Mouse (Mus musculus): ENCODE data around the gene Rsrc2.
"Not testable (repeated sequence)": the region's sequence is repeated elsewhere in the genome, so short reads cannot be mapped to it uniquely, and the experiment has no call there.

The Rsrc2 gene

DNA sequence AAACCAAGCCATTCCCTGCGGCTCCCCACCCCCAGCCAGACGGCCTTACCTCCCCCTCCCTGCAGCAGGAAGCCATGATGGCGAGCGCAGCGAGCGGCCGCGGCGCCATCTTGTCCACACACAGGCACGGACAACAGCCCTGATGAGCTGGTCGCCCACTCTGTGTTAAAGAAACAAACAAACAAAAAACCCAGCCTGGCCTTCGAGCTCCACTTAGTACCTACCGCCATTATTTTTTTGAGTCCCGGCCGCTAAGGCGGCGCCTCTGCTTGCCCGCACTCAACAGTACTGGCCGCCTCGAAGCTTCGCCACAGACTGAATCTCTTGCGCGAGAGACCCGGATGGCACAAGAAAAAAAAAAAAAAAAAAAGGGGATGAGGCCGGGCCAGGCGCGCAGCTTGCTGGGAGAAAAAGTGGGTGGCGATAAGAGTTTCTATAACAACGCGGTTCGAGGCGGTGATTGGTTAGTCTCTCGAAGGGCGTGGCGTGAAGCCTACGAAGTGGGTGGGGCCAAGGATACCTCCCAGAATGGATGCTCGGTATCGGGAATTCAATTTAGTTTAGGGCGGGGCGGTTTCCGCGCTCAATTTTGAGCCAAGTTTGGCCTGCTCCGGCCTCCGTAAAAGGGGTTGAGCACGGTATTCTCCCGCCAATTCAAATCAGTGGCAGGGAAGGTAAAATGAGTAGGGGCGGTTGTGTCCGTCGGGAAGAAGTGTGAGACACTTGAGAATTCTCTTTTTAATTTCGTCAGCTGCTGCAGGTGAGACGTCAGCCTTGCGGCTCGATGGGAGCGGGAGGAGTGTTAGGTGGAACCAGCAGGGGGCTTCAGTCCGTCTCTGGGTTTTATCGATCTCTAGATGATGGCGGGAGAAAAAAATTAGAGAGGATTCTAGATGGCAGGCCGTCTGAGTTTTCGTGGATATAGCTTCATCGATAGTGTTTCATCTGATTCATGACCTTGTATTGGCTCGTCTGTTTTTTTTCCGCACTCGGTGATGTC lies at the start of gene Rsrc2, which contains the start of gene Kntc1:
Rsrc2 (minus strand) TSS at position 350 of the 1,000 bp plus-strand sequence.
Kntc1 (plus strand) TSS at position 652 of the 1,000 bp plus-strand sequence.
- peak; percentile 99 for DNase-seq

DNA sequence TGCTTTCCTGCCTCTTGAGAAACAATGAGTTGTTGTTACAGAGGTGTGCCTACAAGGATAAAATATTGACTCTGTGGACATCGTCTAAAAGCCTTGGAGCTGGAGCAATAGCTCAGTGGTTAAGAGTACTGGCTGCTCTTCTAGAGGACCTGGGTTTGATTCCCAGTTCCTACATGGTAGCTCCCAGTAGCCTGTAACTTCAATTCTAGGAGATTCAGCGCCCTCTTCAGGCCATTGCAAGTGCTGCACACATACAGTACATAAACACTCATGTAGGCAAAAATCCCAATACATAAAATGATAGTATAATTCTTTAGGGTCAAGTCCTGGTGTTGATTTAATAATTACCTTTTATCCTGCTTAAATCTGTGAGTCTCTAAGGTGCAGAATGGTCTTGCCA lies 43.9 kb upstream of the Rsrc2 start:
- no peak for DNase-seq

DNA sequence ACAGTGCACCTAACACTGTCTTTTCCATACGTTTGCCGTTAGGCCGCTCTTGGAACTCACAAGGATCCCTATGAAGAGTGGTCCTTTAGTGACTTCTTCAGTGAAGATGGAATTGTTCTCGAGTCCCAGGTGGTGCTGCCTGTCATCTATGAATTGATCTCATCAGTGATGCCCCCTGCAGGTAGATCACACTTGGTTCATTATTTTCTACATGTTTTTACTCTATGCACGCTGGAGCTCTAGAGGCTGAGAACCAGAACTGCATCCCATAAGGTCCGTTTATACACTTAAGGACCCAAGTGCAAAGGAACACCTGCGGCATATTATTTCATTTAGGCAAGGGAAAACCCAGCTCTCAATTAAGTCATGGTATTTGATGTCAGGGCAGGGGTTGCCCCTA lies 39.8 kb upstream of the Rsrc2 start:
- no peak for DNase-seq

DNA sequence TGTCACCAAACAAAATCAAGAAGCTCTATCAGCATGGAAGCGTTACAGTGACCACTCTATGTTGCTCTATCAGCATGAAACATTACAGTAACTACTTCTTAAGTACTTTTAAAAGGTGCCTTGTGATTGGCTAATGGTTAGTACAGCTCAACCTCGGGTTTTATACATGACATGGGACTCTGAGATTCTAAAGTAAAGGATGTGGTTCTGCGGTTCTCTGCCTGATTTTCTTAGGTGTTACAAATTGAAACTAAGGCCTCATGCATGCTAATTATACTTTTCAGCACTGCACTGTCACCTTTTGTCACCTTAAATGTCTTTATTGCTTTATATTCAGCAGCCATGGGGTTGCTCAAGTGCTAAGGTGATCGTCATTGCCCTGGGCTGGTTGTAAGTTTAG lies 32.6 kb upstream of the Rsrc2 start:
- no peak for DNase-seq

DNA sequence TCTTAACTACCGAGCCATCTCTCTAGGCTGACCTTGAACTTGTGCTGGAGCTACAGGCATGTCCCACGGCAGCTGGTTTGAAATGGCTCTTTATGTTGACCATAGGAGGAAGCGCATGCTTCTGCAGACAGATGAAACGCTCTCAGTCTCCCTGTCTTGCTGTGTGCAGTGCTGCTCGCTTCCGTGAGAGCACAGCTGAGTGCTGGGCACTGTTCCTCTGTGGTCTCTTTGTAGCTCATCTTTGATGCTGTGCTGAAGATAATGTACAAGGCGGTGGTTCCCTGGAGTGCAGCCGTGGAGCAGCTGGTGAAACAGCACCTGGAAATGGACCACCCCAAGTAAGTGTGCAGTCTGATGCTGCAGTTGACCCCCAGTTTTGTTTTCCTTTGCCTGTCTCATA lies 31.5 kb upstream of the Rsrc2 start:
- DNase-seq, result no peak

DNA sequence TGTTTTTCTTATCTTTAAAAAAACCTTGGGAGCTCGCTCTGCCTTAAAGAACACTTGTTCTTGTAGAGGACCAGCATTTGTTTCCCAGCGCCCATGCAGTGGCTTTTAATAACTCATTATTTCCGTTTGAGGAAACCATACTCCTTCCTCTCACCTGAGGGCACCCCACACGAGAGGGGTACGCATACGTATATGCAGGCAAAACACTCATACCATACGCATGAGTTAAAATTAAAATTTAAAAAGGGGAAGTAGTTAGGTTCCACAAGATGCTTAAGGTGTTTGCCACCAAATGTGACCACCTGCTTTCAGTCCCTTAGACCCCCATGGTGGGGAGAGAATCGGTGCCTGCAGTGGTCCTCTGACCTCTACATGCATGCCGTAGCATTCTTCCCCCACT lies 24.2 kb upstream of the Rsrc2 start:
- no peak for DNase-seq

DNA sequence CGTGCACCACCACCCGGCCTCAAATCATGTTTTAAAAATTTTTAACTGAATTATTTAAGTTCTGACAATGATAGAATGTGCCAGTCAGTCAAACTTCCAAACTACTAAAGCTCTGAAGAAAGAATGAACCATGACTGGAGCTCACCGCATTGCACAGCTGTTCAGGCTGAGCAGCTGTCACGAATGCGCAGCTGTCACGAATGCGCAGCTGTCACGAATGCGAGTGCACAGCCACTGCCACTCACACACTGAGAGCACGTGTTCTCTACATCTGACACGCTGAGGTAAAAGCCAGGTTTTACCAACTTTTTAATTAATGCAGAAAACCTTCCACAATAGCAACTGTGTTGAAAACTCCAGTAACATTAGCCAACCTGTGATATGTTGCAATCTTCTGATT lies 17.2 kb upstream of the Rsrc2 start:
- not testable (repeated sequence) for DNase-seq

DNA sequence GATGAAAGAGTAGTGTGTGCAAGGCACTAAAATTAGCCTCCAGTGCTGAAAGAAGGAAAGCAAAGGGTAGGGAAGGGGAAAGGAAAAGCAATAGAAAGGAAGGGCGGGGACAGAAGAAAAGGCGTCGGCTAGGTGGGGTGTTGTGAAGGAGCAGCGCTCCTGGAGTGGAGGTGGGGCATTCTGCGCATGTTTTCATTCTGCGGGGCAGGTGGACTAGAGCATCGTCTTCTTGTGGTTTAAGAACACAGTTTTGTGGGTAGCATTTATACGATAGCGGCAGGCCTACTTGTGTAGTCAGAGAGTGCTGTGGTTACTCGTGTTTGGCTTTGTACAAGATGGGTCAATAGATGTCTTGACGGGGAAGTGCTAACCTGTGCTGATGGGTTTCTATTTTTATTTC lies 16.3 kb upstream of the Rsrc2 start:
- DNase-seq, result no peak

DNA sequence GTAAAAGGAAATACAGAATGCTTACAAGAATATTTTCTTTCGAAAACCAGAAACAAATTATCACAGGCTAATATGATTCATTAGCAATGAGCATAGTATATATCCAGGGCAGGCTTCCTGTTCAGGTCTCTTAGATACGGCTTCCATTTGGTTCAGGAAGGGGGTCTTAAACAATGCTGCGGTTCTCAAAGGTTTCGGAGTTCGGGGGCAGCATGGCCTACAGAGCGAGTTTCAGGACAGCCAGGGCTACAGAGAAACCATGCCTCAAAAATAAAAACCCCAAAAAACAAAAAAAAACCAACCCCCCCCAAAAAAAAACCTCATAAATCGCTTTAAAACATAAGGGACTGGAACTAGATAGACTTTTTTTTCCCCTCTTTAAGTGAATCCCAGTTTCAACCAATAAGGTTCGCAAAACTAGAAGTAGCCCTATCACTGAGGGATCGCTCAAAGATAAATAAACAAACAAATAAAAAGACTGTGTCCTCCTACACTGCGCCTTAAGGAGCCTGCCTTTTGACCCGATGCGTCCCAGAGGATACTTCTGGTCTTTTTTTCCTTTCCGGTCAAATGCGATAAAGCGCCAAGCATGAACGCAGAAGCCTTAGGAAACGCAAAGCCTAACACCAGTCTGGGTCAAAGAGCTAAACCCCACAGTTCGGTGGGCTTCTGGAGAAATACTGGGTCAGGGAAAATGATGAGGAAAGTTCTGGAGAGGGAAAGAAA lies 712 bp downstream of the Rsrc2 start:
- DNase-seq, result no peak

DNA sequence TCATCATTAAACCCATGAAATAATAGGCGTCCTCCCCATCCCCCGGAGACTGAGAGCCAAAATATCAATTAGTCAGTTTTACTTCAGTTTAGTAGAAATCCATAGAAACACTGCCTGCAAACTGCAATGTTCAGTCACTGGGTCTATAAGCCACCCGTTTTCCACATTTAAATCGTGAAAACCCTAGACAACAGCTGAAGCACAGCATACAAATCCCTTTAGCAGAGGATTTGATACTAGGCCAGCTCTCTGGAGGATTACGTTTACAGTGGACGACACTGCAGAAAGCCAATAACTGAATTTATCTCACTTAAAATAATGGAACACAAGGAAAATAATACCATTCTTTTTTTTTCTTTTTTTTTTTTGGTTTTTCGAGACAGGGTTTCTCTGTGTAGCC lies 1.6 kb downstream of the Rsrc2 start:
- DNase-seq, result no peak

DNA sequence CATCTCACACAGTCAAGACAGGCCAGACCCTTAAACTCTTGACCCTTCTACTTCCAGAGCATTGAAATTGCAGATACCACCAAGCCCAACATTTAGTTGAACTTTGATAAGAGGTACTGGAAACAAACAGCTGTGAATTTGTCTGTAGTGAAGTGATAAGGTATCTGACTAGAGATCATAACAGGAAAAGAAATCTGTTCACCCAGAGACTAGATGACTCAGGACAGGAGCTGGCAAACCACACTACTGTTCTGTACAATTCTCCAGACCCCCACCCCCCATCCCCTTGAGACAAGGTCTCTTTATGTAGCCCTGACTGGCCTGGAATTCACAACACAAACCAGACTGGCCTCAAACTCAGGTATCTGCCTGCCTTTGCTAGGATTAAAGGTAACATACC lies 3.0 kb downstream of the Rsrc2 start:
- no peak for DNase-seq

DNA sequence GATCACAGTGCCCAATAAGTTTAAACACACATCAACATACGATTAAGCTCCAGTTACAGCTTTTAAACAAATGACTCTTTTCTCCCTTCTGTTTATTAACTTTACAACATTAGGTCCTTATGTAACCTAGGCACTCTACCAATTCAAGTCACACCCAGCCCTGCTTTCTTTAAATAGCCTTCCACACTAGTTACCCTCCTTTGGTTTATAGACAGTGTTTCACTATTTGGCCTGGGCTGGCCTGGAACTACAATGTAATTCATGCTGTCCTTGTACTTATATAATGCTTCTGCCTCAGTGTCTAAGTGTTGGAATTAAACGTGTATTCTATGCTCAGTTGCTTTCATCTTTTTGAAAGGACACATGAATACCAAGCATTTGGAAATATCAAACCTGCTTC lies 4.9 kb downstream of the Rsrc2 start:
- no peak for DNase-seq

DNA sequence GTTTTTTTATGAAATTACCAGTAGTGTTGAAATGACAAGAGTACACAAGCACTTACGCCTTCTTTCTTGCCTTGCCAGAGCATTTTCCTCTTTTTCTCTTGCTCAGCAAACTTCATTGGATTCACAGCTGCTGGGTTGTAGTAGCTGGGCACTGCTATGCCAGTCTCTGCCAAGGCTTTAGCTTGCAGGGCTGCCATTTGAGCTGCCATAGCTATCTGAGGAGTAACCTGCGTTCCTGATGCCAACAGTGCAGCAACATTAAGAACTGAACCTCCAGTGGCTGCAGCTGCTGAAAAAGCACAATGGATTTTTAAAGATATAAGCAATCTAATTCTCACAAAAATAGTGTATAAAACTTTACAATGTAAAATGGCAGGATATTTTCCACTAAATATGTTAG lies 18.2 kb downstream of the Rsrc2 start:
- no peak for DNase-seq

DNA sequence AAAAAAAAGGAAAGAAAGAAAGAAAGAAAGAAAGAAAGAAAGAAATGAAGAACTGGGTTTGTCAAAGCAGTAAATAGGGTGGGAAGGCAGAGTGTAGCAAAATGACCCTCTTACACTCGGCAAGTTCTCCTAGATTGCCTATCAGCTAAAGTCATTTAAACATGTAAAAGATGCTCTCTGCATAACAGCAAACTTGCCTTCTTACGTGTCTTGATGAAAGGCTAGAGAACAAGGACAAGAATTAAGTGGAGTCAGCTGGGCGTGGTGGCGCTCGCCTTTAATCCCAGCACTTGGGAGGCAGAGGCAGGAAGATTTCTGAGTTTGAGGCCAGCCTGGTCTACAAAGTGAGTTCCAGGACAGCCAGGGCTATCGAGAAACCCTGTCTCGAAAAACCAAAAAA lies 25.4 kb downstream of the Rsrc2 start:
- not testable (repeated sequence) for DNase-seq

DNA sequence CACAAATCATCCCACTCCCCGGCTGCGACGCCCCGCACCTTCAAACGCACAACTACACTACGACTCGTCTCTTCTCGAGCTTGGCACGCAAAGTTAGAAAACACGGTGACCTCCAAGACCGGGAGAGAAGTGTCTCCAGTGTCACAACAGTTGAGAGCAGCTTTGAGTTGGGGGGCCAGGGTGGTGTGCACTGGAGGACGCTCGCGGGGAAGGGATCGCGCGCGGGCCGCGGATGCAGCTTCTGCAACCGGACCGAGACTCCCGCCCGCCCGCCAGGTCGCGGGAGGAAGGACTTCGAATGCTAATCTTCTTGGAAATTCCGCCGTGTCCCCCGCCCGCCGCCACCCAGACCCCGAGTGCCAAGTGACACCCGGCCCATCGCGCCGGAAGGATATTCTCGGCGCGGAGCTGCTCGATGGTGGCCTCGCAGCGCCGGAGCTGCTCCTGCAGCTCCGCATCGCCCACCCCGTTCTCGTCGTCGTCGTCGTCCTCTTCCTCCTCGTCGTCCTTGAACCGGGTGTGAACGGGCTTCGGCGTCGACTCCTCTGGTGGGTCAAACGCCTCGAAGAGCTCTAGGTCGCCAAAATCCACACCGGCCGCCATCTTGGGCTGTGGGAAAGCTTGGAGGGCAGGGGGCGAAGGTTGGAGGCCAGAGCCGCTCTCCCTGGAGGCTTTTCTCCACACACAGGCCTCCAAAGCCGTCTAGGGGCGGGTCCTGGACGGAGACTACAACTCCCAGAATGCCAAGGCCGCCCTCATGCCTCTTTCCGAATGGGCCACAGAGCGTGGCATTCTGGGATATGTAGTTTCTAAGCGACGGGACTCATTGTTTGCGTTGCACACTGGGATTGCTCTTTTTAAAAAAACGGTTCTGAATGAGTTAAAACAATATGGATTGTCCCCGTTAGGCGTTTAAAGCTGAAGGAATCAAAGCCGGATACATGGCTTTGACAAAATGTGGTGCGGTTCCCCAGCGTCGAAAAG lies 28.6 kb downstream of the Rsrc2 start, which contains the start of gene Zcchc8:
Zcchc8 (minus strand) TSS at position 773 of the 984 bp plus-strand sequence.
- peak; percentile 95 for DNase-seq

DNA sequence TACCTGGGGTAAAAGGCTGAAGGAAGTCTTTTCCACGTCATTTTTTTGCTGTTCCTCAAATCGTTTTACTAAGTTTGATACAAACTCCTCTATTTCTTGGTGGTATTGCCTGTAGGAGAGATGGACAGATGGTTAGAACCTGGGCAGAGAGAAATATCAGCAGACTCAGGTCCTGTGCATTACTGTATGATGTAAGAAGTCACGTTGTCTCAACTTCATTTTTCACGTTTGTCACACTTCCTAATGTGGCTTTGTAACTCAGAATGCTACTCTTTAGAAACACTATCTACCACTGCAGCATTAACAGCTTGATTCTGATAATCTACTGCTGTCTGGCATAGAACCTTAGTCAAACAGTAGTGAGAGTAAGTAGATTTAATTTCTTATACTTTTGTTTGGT lies 34.6 kb downstream of the Rsrc2 start:
- DNase-seq, result no peak

DNA sequence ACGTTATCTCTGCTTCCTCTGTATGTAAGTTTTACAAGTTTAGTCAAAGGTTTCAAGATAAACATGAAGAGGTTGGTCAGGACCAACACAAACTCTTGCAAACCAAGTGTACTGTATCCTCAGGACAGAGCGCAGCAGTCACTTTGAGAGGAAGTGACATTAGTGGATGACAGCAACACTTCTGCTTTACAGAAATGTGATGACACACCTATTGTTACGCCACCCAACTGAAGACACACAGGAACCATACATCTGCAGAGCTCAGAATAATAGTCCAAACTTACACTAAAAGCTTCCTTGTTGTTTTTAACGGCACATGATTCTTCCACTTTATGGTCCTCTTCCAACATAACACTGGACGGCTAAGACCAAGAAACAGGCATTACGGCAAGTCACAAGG lies 35.4 kb downstream of the Rsrc2 start:
- no peak for DNase-seq

DNA sequence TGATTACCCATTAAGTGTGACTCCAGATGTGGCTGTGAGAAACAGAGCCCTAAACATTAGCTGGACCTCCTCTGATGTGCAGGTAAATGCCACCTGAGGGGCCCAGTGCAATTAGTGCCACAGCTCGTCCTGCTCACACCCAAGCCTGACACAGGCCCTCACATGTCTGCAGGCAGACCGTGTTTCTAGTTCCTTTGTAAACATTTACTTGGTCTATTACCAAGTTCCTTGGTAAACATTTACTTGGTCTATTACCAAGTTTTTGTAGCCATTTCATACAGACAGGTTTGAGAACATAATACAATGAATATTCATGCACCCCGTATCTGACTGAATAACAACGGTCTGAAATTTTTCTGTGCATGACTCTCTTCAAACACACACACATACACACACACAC lies 39.6 kb downstream of the Rsrc2 start:
- no peak for DNase-seq

DNA sequence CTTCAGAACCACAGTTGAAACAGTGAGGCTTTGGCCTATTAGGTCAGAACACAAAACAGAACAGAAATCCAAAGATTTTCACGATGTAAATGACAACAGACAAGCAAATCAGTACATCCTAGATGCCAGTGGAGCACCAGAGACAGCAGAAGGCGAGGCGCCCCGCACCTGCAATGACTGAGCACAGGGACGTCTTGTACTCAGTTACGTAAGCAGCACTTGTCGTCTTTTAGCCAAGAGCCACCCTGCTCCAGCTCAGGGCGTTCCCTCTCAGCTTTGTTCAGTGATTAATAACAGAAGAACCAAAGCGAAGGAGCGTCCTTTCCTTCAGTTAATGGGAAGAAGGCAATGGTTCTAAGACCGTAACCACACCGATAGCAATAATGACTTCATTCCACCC lies 40.6 kb downstream of the Rsrc2 start:
- DNase-seq, result no peak

DNA sequence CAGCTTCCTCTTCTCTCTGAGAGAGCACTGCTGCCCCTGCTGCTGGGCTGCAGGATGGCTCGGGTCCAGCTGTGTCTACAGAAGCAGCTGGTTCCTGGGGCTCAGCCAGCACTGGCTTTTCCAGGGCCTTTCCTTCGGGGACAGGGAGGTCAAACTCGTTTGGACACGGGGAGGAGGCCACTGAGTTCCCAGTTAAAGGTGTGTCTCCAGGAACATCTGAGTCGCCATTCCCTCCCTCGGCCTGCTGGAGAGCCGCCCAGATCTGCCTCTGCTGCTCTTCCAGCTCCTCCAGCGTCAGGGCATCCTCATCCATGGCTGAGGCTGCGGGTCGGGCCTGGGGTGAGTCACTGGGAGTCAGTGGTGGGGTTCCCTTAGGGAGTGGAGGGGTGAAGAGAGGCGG lies 48.6 kb downstream of the Rsrc2 start:
- DNase-seq, result no peak

DNA sequence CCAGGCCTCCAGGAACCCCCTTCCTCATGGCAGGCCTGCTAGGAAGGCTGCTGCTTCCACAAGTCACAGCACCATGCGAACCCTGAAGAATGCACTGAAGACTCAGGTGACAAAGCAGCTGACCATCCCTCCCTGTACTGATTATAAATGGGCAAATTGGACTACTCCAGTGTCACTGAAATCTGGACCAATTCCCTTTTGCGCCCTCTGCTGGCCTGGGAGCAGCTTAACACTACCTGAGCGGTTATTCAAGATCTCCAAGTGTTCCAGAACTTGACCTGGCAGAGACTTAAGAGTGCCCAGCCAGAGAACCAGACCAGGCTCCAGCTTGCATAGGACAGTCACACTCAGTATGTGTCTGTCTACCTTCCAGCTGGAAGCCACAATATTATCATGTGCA lies 50.0 kb downstream of the Rsrc2 start:
- peak; percentile 76 for DNase-seq

DNA sequence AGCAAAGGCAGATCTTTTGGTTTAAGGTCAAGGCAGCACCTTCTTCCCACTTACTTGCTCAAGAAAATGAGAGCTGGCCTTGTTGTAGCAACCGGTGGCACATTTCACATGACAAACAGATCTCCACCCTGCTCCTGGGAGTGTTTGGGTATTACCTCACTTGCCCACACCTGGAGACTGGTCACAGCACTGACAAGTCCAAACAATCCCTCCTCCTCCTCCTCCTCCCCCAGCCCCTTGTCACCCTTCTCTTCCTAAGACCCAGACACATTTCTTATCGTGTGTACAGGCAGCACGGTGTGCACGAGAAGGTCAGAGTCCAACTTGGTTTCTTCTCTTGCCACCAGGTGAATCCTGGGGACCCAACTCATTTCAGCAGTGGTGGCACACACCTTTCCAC lies 52.3 kb downstream of the Rsrc2 start:
- DNase-seq, result no peak

DNA sequence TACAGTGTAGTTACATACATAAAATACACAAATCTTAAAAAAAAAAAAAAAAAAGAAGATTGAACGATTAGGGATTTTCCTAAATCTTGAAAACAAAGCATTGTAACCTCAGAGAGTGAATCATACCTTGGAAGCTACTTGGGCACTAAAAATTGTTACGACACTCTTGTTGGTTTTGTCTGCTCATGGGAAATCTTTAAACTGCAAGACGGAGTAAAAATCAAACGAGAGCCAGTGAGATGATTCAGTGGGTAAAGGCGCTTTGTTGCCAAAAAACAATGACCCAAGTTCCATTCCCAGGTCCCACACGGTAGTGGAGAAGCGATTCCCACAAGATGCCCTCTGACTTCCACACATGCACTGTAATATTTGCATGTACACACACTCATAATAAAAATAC lies 53.0 kb downstream of the Rsrc2 start:
- no peak for DNase-seq

Data from cerebellum, adult 11 months (tissue).